Mouse (Mus musculus) forebrain, embryonic 13.5 days (tissue): ENCODE measurements around the gene Rnf169. TPM values are rescaled to one million over a fixed set of nuclear protein-coding genes. Genes with fewer than 3 reads are reported as not detected.
"Not testable (repeated sequence)": the region's sequence is repeated elsewhere in the genome, so short reads cannot be mapped to it uniquely, and the experiment has no call there.

Experiments used
- ATAC-seq: fragments of 200-750 bp; cut with Nextera tagmentation; 2 replicates; pipeline ENCODE4 v1.8.0; 2017
- H3K27ac ChIP-seq: fragments of 300-500 bp; sonication (generic); 2 replicates; pipeline ENCODE4 v1.5.1; 2015; ENCODE audit warnings: inconsistent platforms, mild to moderate bottlenecking, moderate library complexity
- H3K27me3 ChIP-seq: fragments of 300-500 bp; sonication (generic); 2 replicates; pipeline ENCODE4 v1.6.1; 2015; ENCODE audit warnings: mild to moderate bottlenecking, inconsistent platforms
- H3K36me3 ChIP-seq: fragments of 300-500 bp; sonication (generic); 2 replicates; pipeline ENCODE4 v1.6.1; 2015; ENCODE audit warnings: mild to moderate bottlenecking, inconsistent platforms; ENCODE audit not compliant: poor library complexity, severe bottlenecking
- H3K4me1 ChIP-seq: fragments of 300-500 bp; sonication (generic); 2 replicates; pipeline ENCODE4 v1.6.1; 2015; ENCODE audit warnings: inconsistent platforms
- H3K4me2 ChIP-seq: fragments of 300-500 bp; sonication (generic); 2 replicates; pipeline ENCODE4 v1.6.1; 2015; ENCODE audit warnings: inconsistent platforms, mild to moderate bottlenecking, moderate library complexity
- H3K4me3 ChIP-seq: fragments of 300-500 bp; sonication (generic); 2 replicates; pipeline ENCODE4 v1.5.1; 2015; ENCODE audit warnings: mild to moderate bottlenecking, inconsistent platforms
- H3K9ac ChIP-seq: fragments of 300-500 bp; sonication (generic); 2 replicates; pipeline ENCODE4 v1.6.1; 2015; ENCODE audit warnings: mild to moderate bottlenecking, inconsistent platforms
- H3K9me3 ChIP-seq: fragments of 300-500 bp; sonication (generic); replicated peaks from 2 replicates; pipeline ENCODE4 v1.6.1; 2016; ENCODE audit warnings: inconsistent platforms
- WGBS: fragments of 180-500 bp; shearing (Covaris S2); methylation state at CpG from one replicate; pipeline ENCODE4 v1.1.7; 2015; 5-methylcytosine and 5-hydroxymethylcytosine counted together
- polyA plus RNA-seq: library from polyadenylated mRNA; unstranded; fragments of >200 nt; fragmentation: Nextera tagmentation; extraction: Ambion mirVana; gene quantifications from 2 replicates; pipeline ENCODE4 v1.2.1, GENCODE M21; 2015

Gene Rnf169
- polyA plus RNA-seq, 1 experiment from 2014 or later, result 3.8 TPM

DNA sequence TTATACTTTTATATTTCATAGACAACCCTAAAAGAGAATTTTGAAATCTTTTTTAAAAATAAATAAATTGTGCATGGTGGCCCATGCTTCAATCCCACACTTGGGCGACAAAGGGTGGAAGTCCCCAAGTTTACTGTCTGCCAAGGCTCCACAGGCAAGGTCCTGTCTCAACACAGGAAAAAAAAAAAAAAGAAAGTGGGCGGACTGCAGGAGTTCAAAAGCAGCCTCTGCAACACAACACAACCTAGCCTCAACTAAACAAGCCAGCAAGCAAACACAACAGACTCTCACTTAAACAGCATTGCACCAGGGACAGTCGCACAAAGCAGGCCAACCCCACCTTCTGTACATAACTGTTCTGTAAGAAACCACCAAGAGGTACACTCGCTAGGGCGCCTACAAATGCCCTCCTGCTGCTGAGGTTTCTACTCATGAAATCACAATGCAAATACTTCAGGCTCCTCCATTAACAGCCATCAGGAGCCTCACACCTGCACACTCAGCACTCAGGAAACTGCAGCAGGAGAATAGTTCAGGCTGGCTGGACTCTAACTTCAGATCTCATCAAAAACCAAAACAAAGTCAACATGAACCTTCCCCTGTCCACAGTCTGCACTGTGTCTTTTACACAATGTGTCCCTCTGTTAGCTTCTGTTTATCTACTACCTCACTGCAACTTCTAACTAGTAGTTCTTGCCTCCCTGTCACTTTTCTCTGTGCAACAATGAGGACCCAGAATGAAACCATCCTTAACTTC, 4.3 kb downstream of the Rnf169 start:
- H3K4me1 ChIP-seq, result peaks cover 41% of the 10 kb centered on the region

DNA sequence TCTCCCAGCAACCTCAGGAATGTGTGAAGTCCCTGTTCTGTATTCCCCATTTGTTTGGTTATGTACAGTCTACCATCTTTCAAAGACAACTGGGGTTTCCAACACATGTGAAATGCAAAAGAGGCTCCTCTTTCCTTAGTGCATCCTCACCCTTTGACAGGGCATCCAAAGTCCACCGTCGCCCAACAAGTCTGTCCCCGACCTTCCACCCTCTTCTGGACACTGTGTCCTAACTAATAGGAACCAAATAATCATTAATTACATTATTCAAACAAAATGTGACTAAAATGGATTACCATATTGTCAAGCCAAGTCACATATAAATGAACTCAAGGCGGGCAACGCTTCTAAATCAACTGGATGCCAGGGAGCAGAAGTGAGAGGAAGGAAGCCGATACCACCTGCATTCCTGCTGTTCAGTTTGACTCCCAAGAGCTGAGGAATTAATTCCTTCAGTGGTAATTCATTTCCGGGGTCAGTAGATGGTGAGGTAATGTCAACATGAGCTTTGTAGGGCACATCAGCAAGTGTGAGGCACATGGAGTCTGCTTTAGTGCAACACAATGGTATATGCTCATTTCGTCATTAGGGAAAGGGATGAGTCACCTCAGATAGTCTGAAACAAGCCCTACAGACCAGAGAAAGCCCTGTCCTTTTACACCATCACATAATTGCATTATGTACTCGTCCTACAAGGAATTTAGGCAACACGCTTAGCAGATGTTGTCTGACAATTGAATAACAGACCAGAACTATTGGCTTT, 5.9 kb downstream of the Rnf169 start:
- H3K9ac ChIP-seq, result no peak overlapping the region
- no peak overlapping the region for H3K4me3 ChIP-seq
- H3K4me1 ChIP-seq, result peaks cover 43% of the 10 kb centered on the region
- WGBS, result 83% methylated on average over 10 of the region's 10 CpGs
- no peaks in the 10 kb centered on the region for H3K27me3 ChIP-seq
- ATAC-seq, result no peak
- no peaks in the 10 kb centered on the region; the same call in 1 of the 2 replicates for H3K9me3 ChIP-seq
- no peak overlapping the region for H3K4me2 ChIP-seq
- H3K27ac ChIP-seq, result no peak overlapping the region
- H3K36me3 ChIP-seq, result 0 out of 2 replicates have a peak, but pooled peaks cover 2% of the 10 kb centered on the region

More for the DNA sequence above, 4.3 kb downstream of the Rnf169 start:
- Histone ChIP-seq H3K27me3 (no peaks in the 10 kb centered on the region), H3K27ac (no peak overlapping the region), H3K4me2 (no peak overlapping the region), H3K4me3 (no peak overlapping the region), H3K36me3 (0 out of 2 replicates have a peak, but pooled peaks cover 2% of the 10 kb centered on the region), H3K9ac (no peak overlapping the region), H3K9me3 (no peaks in the 10 kb centered on the region; the same call in 1 of the 2 replicates)
- ATAC-seq, result no peak
- 88% methylated on average over 5 of the region's 5 CpGs for WGBS

DNA sequence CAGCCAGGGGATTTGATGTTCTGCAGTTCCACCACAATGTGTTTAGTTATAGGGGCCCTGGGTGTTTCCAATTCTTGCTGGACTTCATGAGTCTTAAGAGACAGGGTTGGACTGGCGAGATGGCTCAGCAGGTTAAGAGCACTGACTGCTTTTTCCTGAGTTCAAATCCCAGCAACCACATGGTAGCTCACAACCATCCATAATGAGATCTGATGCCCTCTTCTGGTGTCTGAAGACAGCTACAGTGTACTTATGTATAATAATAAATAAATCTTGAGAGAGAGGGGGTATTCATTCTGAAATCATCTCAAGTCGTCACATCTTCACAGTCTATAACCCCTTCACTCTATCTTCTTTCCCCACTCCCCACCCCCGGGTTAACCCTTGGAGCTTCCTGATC, 7.3 kb downstream of the Rnf169 start:
- not testable (repeated sequence) for H3K9ac ChIP-seq, H3K4me3 ChIP-seq, H3K4me2 ChIP-seq, H3K27me3 ChIP-seq, H3K27ac ChIP-seq, ATAC-seq, H3K9me3 ChIP-seq, H3K36me3 ChIP-seq
- 85% methylated on average over 3 of the region's 3 CpGs for WGBS
- peaks cover 48% of the 10 kb centered on the region for H3K4me1 ChIP-seq

DNA sequence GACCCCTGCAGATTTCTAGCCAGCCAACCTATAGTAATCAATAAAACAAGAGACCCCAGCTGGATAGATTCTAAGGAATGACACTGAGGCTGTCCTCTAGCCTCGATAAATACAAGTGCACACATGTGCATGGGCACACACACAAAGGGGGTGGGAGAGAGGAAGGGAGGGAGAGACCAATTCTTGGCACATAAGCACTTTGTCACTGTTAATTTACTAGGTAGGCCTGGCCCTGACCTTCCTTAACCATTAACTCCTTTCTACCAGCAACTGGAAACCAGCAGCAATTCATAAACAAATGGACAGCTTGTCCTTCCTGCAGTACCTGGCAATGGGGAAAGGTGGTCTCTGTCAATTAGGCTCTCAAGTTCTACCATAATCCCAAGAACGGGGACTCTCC, 8.3 kb downstream of the Rnf169 start:
- no peak overlapping the region for H3K9ac ChIP-seq
- whole genome bisulfite sequencing, result 72% methylated on average over 2 of the region's 2 CpGs
- H3K9me3 ChIP-seq, result no peaks in the 10 kb centered on the region; the same call in 1 of the 2 replicates
- H3K4me1 ChIP-seq, result peaks cover 49% of the 10 kb centered on the region
- no peaks in the 10 kb centered on the region for H3K27me3 ChIP-seq
- no peak overlapping the region for H3K4me2 ChIP-seq
- H3K27ac ChIP-seq, result no peak overlapping the region
- 0 out of 2 replicates have a peak, but pooled peaks cover under 1% of the 10 kb centered on the region for H3K36me3 ChIP-seq
- no peak for ATAC-seq
- H3K4me3 ChIP-seq, result no peak overlapping the region

GRCm38 (mm10) chr7:99969151-99969550, 11.1 kb downstream of the Rnf169 start:
- Histone ChIP-seq H3K27me3 (no peaks in the 10 kb centered on the region), H3K4me2 (no peak overlapping the region), H3K4me1 (peaks cover 64% of the 10 kb centered on the region), H3K4me3 (no peak overlapping the region), H3K27ac (no peak overlapping the region), H3K36me3 (no peaks in the 10 kb centered on the region), H3K9ac (0 out of 2 replicates have a peak overlapping the region, but pooled peaks have one; percentile 16), H3K9me3 (no peaks in the 10 kb centered on the region)
- ATAC-seq, result no peak
- 88% methylated on average over 4 of the region's 4 CpGs for WGBS

- Histone ChIP-seq H3K4me2 (no peak overlapping the region), H3K27me3 (no peaks in the 10 kb centered on the region), H3K36me3 (no peaks in the 10 kb centered on the region), H3K4me3 (no peak overlapping the region), H3K9me3 (no peaks in the 10 kb centered on the region), H3K27ac (peak overlapping the region; percentile 86), H3K9ac (peak overlapping the region; percentile 23; the same call in 1 of the 2 replicates), H3K4me1 (peaks cover 58% of the 10 kb centered on the region)
- 37% methylated on average over 9 of the region's 9 CpGs for WGBS
- peak; percentile 50 for ATAC-seq
These were observed 14.1 kb downstream of the Rnf169 start for GRCm38 (mm10) chr7:99966011-99966721.

DNA sequence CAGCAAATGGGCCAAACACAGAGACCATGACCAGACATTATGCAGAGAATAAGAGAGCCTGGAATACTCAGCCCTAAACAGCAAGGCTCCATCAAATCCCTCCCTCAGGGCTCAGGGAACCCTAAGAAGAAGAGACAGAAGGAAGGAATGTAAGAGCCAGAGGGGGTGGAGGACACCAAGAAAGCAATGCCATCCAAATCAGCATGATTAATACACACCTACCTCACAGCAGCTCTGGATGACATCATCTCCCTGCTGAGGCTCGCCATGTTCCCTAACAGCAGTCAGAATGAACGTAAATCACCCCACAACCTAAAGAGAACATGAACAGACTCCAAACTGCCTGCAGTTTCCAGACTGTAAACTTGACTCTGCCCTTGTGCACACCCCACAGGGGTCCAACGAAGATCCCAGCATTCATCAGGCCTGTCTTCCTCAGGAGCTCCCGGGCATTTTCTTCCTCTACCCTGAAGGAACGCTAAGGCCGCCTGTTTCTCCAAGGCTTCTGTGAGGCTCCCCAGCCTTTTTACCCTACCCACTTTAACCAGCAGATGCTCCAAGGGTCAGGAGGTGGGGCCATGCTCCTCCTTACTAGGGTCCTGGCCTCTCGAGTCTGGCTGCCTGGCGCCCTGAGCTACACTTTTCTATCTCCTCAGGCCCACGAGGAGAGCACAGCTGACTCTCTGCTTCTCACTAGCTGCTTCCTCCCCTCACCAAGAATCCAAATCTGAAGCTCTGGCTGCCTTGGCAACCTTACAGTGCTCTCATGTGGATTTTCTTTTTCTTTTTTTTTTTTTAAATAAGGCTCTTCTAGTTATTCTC, 15.0 kb downstream of the Rnf169 start:
- H3K9me3 ChIP-seq, result no peaks in the 10 kb centered on the region
- WGBS, result 26% methylated on average over 9 of the region's 9 CpGs
- H3K27ac ChIP-seq, result peak overlapping the region; percentile 86
- no peaks in the 10 kb centered on the region for H3K36me3 ChIP-seq
- H3K27me3 ChIP-seq, result no peaks in the 10 kb centered on the region
- H3K4me2 ChIP-seq, result peak overlapping the region; percentile 39
- peak overlapping the region; percentile 40; the same call in 1 of the 2 replicates for H3K9ac ChIP-seq
- peak; percentile 41; the same call in 1 of the 2 replicates for ATAC-seq
- H3K4me1 ChIP-seq, result peaks cover 57% of the 10 kb centered on the region
- H3K4me3 ChIP-seq, result no peak overlapping the region

- no peaks in the 10 kb centered on the region for H3K36me3 ChIP-seq
- WGBS, result 89% methylated on average over 3 of the region's 3 CpGs
- H3K27me3 ChIP-seq, result no peaks in the 10 kb centered on the region
- no peak overlapping the region for H3K4me3 ChIP-seq
- no peaks in the 10 kb centered on the region for H3K9me3 ChIP-seq
- no peak overlapping the region for H3K9ac ChIP-seq
- H3K4me1 ChIP-seq, result peaks cover 40% of the 10 kb centered on the region
- no peak overlapping the region for H3K27ac ChIP-seq
- ATAC-seq, result no peak
- no peak overlapping the region for H3K4me2 ChIP-seq
These were observed 16.9 kb downstream of the Rnf169 start for GRCm38 (mm10) chr7:99963237-99963860.

- no peak overlapping the region for H3K4me3 ChIP-seq
- H3K36me3 ChIP-seq, result no peaks in the 10 kb centered on the region
- H3K9me3 ChIP-seq, result no peaks in the 10 kb centered on the region
- H3K27me3 ChIP-seq, result no peaks in the 10 kb centered on the region
- 73% methylated on average over 8 of the region's 8 CpGs for WGBS
- no peak overlapping the region for H3K4me2 ChIP-seq
- H3K4me1 ChIP-seq, result peaks cover 35% of the 10 kb centered on the region
- ATAC-seq, result no peak
- H3K27ac ChIP-seq, result no peak overlapping the region
- H3K9ac ChIP-seq, result no peak overlapping the region
These were observed 17.6 kb downstream of the Rnf169 start for GRCm38 (mm10) chr7:99962536-99963236.

DNA sequence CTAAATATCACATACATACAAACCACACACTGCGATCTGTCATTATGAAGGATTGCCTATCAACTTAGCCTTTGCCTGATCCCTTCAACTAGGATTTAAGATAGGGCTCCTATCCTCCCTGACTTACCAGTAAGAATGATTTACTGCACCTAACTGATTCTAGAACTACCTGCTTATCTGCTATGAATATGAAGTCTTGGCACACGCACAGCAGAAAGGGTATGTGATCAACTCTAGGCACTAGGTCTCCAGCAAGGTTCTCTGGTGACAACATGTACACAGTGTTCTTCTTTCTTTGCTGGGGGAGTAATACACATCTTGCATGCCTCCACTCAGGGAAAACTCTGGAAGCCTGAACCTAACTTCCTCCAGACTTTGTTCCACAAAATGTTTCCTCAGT, 18.7 kb downstream of the Rnf169 start:
- no peaks in the 10 kb centered on the region for H3K9me3 ChIP-seq
- H3K4me3 ChIP-seq, result no peak overlapping the region
- no peak overlapping the region for H3K27ac ChIP-seq
- no peaks in the 10 kb centered on the region for H3K27me3 ChIP-seq
- ATAC-seq, result no peak
- H3K36me3 ChIP-seq, result no peaks in the 10 kb centered on the region
- 99% methylated on average over 2 of the region's 2 CpGs for WGBS
- H3K4me1 ChIP-seq, result peaks cover 29% of the 10 kb centered on the region
- no peak overlapping the region for H3K9ac ChIP-seq
- no peak overlapping the region for H3K4me2 ChIP-seq
